Mouse (Mus musculus): ENCODE data around the gene Mknk2. TPM values are rescaled to one million over a fixed set of nuclear protein-coding genes. Genes with fewer than 3 reads are reported as not detected.
"Not testable (repeated sequence)": the region's sequence is repeated elsewhere in the genome, so short reads cannot be mapped to it uniquely, and the experiment has no call there.

Mknk2 gene
- total RNA-seq, 2 experiments from 2014 or later, result 243 to 270 TPM

DNA sequence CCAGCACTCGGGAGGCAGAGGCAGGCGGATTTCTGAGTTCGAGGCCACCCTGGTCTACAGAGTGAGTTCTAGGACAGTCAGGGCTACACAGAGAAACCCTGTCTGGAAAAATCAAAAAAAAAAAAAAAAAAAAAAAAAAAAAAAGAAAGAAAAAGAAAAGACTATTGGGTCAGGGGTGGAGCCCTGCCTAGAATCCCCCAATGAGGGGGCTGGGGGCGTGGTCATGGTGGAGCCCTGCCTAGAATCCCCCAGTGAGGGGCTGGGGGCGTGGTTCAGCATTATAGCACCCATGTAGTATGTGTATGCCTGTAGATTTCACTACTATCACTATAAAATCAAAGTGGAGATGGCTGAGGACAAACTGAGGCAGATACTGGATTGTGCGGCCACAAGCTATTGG lies 28.0 kb downstream of the Mknk2 start:
- DNase-seq, result not testable (repeated sequence)

DNA sequence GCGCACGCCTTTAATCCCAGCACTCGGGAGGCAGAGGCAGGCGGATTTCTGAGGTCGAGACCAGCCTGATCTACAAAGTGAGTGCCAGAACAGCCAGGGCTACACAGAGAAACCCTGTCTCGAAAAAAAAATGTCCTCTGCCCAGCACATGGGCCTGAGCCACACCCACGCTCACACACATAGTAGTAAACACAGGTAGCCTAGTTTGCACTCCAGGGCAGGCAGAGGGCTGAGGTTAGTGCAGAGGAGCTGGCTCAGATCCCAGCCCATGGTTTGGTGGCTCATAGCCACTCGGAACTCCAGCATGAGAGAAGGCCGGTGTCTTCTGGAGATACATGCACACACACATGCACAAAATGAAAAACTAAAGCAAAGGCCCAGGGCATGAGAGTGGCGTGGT lies 31.0 kb downstream of the Mknk2 start:
- no peak for DNase-seq

DNA sequence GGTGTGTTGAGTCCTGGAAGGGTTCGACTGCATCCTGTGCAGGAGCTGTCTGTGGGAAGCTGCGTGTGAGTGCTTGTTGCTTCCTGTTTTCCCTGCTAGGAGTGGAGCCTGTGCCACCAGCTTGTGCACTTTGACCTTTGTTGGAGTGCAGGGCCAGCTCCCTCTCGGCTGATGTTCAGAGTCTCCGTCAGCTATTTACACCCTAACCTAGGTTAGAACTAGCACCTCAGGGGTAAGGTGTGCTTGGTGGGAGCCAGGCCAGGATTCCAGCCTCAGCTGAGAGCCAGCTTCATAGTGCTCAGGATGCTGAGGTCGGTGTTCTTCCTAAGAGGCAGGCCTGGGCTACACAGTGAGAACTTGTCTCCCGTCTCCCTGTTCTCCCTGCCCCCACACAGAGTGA lies 42.6 kb downstream of the Mknk2 start:
- DNase-seq, result no peak

DNA sequence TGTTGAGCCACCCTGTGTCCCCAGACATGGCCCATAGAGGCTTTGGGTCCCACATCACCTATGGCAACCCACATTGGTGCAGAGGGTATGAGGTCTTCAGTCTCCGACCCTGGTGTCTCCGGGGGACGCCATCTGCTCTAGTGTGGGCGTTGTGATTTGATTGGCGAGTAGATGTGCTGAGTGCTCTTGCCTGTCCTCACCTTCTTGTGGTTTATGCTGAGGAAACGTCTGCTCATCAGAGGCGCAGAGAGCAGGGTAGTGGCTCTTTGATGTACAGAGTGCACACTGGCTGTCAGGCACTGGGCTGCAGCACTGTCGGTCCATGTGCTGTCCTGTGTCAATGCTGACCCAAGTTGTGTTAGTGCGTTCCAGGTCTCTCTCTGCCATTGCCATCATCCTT lies 49.0 kb downstream of the Mknk2 start:
- DNase-seq, result no peak

DNA sequence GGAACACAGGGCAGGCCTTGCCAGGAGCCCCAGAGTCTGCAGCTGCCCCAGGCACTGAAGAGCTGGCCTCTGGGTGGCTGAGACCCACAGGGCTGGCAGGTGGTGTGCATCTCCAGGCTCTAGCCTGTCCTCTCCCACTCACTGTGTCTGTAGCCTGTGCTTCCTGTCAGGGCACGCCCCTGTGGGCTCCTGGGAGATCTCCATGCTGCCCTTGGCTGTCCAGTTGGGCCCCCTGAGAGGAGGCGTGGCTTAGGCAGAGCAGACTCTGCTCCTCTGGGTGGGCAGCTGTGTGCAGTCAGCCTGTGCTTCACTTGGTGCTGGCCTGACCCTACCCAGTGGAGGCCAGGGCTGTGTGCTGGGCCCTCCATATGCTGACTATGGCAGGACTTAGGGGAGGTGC lies 50.2 kb downstream of the Mknk2 start:
- DNase-seq, result peak; percentile 65

DNA sequence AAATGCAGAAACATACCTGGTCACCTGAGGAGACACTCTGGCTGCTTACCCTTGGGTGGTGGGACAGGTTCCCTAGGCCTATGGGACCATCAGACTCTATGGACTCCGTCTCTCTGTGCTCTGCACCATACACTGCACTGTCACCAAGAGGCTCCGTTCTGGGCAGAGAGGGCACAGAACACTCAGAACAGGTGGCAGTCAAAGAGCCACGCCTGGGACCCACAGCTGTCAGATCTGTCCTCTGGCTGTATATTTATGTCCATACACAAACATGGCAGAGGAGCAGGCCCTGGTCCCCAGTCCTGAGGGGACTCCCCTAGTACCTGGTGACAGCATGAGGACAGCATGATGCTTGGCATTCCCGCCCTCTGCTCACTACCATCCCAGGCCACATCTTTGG lies 52.1 kb downstream of the Mknk2 start:
- DNase-seq, result no peak

DNA sequence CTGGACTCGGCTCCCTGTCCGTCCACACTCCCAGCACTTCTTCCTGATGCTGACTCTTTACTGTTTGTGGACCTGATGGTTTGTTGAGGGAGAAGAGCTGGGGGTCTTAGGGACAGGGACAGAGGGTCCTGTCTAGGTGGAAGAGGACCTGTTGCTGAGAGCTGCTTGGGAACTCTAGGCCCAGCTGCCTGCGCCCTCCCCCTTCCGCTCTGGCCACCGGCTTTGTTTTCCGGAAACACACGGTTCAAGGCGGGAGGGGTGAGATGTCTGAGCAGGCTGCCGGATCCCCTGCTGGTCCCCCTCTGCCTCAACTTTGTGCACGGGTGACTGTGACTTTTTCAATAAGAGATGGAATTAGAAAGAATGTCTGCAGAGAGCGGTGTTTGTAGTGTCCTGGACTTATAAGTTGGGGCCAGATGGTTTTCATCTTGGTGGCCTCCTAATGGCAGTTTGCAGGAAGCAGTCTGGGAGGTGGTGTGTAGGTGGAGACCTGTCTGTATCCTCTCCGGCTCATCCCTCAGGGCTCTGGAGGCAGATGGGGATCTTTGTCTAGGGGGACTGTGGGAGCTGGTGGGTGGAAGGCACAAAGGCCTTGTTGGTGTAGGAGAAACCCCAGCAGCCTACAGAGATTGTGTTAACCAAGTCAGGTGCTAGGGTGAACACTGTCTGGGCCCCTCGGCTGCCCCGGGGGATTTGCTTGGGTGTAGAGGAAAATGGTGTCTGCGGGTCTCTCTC lies 54.3 kb downstream of the Mknk2 start:
- DNase-seq, result peak; percentile 56

DNA sequence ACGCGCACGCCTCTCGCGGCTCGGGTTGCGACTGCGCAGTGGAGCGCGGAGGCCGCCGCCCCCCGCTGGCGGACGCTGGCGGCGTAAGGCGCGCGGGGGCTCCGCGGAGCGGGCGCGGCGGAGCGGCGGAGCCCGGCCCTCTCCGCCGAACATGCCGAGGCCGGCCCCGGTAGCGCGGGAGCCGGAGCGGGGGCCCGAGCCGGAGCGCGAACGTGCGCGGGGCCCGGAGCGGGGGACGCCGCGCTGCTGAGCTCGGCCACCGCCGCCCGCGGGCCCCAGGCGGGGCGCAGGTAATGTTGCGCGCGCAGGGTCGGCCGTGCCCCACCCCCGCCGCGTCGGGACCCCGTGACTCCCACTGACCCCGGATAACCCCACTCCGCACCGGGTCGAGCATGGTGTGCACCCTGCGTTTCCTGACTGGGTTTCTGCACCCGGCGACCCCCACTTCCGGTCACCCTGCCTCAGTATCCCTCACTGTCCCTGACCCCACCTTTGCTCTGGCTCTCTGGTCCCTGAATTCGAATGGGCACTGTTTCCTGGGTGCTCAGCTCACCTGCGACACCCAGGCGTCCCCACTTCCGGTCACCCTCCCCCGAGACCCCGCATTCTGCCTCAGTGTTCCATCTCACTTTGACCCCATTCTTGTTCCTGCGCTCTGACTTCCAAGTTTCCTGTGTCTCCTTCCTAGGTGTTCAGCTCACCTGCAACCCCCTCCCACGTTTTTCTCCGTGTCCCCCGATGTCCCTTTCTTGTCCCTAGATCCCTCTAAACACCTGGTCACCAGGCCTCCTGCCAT lies 55.1 kb downstream of the Mknk2 start, which contains the start of gene Csnk1g2:
Gene Csnk1g2 (plus strand): TSS at position 178 of the 796 bp plus-strand sequence.
- DNase-seq, result peak; percentile 53

DNA sequence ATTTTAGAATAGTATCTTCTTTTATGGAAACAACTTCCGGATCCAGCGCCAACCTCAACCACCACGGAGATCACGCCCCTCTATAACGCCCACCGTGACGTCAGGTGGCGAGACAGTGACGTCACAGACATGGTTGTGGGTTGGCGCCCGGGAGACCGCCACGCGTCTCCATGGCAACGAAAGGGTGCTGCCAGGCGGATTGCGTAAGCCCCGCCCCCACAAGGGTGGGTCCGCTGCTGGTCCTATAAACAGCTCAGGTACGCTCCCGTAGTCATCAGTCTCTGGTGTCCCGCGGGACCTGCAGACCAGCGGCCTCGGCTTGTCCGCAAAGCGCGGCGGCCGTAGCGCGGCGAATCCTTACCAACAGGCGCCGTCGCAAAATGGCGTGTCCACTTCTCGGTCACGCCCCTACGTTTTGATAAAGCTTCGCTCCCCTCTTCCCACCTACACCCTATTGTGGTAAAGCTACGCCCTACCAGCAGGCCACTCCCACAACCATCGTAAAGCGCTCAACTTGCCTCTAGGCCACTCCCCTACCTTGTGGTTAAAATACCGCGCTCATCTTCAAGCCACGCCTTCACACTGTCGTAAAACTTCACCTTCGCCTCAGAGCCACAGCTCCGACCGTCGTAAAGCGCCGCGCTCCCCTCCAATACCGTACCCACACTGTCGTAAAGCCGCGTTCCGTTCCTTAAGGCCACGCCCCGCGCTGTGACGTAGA lies 55.8 kb downstream of the Mknk2 start:
- DNase-seq, result peak; percentile 98

DNA sequence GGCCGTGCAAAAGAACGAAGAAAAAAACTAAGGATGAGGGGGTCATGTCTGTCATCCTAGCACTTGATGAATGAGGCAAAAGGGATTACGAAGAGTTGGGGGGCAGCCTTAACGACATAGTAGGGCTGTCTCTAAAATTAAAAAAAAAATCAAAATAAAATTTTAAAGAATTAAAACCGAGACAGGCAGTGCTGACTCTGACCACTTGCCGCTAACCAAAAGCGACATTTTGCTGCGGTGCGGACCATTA lies 56.3 kb downstream of the Mknk2 start:
- DNase-seq, result no peak

DNA sequence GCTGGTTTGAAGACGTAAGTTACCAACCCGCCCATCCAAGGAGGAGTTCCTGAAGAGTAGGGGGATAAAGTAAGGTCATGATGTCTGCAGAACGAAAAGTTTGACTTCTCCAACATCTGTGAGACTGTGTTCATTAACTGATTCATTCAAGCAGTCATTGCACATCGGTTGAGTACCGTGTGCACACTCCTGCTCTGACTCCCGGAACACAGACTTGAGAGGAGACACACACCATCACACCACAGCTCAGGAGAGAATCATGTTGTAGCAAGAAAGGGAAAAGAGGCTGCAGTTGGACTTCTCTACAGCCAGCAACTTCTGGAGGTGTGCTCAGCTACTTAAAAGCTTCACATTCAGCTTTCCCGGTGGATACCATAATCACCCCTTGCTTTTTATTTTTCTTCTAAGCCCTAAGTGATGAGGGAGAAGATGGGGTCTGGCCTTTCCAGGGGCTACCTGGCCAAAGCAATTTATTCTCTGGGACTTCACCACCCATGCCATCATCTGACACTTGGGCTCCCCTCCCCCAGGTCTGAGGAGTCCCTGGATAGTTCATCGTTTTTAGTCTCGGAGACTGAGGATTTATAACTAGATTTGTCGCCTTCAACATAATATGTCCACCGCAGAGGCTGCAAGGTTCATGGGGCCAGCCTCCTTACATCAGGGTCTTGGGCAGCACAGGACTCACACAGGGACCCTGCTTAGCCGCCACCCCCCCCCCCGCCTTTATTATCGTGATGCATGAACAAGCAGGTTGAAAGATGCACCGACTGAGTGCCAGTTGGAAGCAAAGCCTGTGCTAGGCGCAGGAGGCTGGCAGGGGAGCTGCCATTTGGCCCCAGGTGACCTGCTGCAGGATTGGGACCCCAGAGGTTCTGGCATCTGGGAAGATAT lies 56.9 kb downstream of the Mknk2 start:
- no peak for DNase-seq

DNA sequence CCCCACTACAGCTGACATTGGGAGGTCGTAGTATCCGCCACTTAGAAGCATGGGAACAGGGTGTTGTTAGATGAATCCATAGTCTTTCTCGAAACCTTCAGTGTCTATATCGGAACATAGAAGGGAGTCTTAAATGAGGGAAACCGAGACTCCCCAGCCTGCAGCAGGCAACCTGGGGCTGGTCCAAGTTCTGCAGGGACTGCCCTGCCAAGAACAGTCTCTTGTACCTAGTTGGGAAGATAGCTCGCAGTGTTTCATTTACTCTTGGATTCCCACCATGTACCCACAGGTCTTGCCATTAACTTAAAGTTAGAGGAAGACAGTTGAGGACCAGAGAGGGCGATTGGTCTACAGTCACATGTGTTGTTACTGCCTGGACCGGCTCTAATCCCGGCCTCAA lies 57.5 kb downstream of the Mknk2 start:
- DNase-seq, result no peak

DNA sequence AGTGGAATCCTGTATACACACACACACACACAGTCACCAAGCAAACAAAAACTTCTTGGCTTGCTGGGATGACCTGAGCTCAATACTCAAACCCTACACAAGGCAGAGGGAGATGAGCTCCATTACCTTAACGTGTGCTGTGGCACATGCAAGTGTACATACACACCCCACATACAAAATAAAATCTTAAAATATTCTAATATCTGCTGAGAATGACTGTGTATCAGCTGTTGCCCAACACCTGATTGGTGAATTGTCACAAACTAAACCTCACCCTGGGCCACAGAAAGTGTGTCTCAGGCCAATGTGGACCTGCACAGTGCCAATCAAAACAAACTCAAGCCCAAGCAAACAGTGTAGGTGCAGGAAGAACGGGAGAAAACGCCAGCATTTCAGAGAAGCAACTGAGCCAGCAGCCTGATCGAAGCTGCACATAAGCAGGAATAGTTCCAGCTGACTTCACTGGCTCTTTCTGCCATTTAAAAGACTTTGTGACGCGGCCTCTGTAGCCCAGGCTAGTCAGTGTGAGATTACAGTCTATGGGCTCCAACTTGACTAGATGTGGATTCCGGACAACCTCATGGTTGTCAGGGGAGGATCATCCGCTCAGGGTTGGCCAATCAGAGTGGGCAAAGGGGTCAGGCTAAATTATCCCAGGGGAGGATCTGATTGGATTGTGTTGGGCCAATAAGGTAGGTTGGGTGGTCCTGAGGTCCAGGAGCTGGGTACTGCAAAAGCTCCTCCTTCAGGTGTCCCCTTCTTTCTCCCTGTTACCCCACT lies 58.3 kb downstream of the Mknk2 start:
- no peak for DNase-seq

DNA sequence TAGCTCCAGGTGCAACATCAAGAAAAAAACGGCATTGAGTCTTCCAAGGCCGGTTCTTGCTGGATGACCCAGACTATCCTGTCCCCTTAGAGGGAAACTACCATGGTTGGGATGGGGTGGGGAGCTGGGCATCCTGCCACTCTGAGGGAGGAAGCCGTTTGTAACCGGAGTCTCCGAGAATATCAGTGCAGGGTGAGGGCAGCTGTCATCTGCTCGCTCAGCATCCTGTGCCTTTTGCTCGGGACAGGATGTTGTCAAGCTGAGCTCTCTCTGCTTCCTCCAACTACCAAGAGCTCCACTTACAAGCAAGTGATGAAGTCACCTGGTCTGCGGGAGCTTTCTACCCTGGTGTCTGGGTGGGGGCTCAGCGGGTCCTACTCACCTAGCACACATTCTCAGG lies 59.7 kb downstream of the Mknk2 start:
- DNase-seq, result peak; percentile 59

Other genes starting within 250 kb of the Mknk2 start
- 10 to 100 TPM; 11.1 to 13.8 TPM for gene Tcf3, start 244.5 kb downstream of the Mknk2 start, total RNA-seq (2021)
- not detected for gene Onecut3, start 183.3 kb downstream of the Mknk2 start, total RNA-seq (2021)
- gene Atp8b3, start 139.0 kb downstream of the Mknk2 start, total RNA-seq (2021), result not detected
- gene Rexo1, start 116.6 kb downstream of the Mknk2 start, total RNA-seq (2021), result 1 to 10 TPM; 8.4 to 9.3 TPM
- gene Klf16, start 100.8 kb downstream of the Mknk2 start, total RNA-seq (2021), result 1 to 10 TPM; 1.2 to 2.0 TPM
- gene Abhd17a, start 87.8 kb downstream of the Mknk2 start, total RNA-seq (2021), result 10 to 100 TPM; 53.8 to 58.8 TPM
- gene Scamp4, start 75.2 kb downstream of the Mknk2 start, total RNA-seq (2021), result 10 to 100 TPM; 14.3 to 18.4 TPM
- gene Adat3, start 75.2 kb downstream of the Mknk2 start, total RNA-seq (2021), result 1 to 10 TPM in 1 of 2 experiments, under 1 TPM in 1; 0.92 to 1.2 TPM
- gene Gm49322, start 72.1 kb downstream of the Mknk2 start, total RNA-seq (2021), result under 1 TPM; 0.21 to 0.33 TPM
- gene Csnk1g2, start 55.3 kb downstream of the Mknk2 start, total RNA-seq (2021), result 10 to 100 TPM; 85.8 to 99.9 TPM
- 10 to 100 TPM; 30.5 to 31.4 TPM for gene Btbd2, start 21.0 kb downstream of the Mknk2 start, total RNA-seq (2021)
- 1 to 10 TPM; 5.7 to 6.8 TPM for gene Mob3a, start 23.9 kb upstream of the Mknk2 start, total RNA-seq (2021)
- 1 to 10 TPM; 2.4 to 3.8 TPM for gene Izumo4, start 24.1 kb upstream of the Mknk2 start, total RNA-seq (2021)
- 10 to 100 TPM; 22.1 to 25.0 TPM for gene Ap3d1, start 64.2 kb upstream of the Mknk2 start, total RNA-seq (2021)
- gene Dot1l, start 77.1 kb upstream of the Mknk2 start, total RNA-seq (2021), result 10 to 100 TPM; 24.6 TPM
- gene Sf3a2, start 120.1 kb upstream of the Mknk2 start, total RNA-seq (2021), result 10 to 100 TPM; 24.0 to 24.9 TPM
- gene Plekhj1, start 120.5 kb upstream of the Mknk2 start, total RNA-seq (2021), result 10 to 100 TPM; 22.4 to 27.3 TPM
- under 1 TPM; 0.20 to 0.21 TPM for gene Amh, start 127.1 kb upstream of the Mknk2 start, total RNA-seq (2021)
- gene Jsrp1, start 135.4 kb upstream of the Mknk2 start, total RNA-seq (2021), result 100 to 1,000 TPM; 395 to 415 TPM
- gene Oaz1, start 148.5 kb upstream of the Mknk2 start, total RNA-seq (2021), result 100 to 1,000 TPM; 651 to 657 TPM
- 10 to 100 TPM; 13.3 to 15.5 TPM for gene Lingo3, start 165.9 kb upstream of the Mknk2 start, total RNA-seq (2021)
- gene Lsm7, start 177.1 kb upstream of the Mknk2 start, total RNA-seq (2021), result 10 to 100 TPM; 19.0 to 22.3 TPM
- 10 to 100 TPM; 21.7 to 23.6 TPM for gene Sppl2b, start 177.2 kb upstream of the Mknk2 start, total RNA-seq (2021)
- not detected for gene Tmprss9, start 193.7 kb upstream of the Mknk2 start, total RNA-seq (2021)
- 100 to 1,000 TPM; 114 to 125 TPM for gene Timm13, start 222.9 kb upstream of the Mknk2 start, total RNA-seq (2021)
- gene Lmnb2, start 240.1 kb upstream of the Mknk2 start, total RNA-seq (2021), result 1 to 10 TPM; 3.7 to 5.1 TPM